Mouse (Mus musculus): ENCODE results near the gene Msln. TPM values are rescaled to one million over a fixed set of nuclear protein-coding genes. Genes with fewer than 3 reads are reported as not detected.

Msln gene
- total RNA-seq (2021): 1 to 10 TPM; 3.0 to 3.9 TPM

GRCm38 (mm10) chr17:25754241-25754640 is at the start of gene Msln:
Gene Msln, minus strand, starts transcription at chr17:25754378.
- DNase-seq: no peak
- intact Hi-C loops (cut with DNase I): no loop called here

- intact Hi-C loops (cut with DNase I): loop anchor here (5.0 kb wide), 1 partner anchor 71 kb away; no protein-coding TSS in a partner anchor
Observed at GRCm38 (mm10) chr17:25802825-25803517, 48.8 kb upstream of the Msln start.

GRCm38 (mm10) chr17:25801029-25801428 is 46.9 kb upstream of the Msln start:
- DNase-seq: peak; percentile 56
- intact Hi-C loops (cut with DNase I): loop anchor here (5.0 kb wide), 1 partner anchor 69 kb away; no protein-coding TSS in a partner anchor

More at GRCm38 (mm10) chr17:25802825-25803517, 48.8 kb upstream of the Msln start:
- DNase-seq: peak; percentile 83

GRCm38 (mm10) chr17:25796951-25797369 is 42.8 kb upstream of the Msln start, which contains the start of gene Metrn:
Gene Metrn, minus strand, starts transcription at chr17:25797136.
- intact Hi-C loops (cut with DNase I): loop anchor here (5.0 kb wide), 1 partner anchor 320 kb away; no protein-coding TSS in a partner anchor
- DNase-seq: peak; percentile 91

GRCm38 (mm10) chr17:25796211-25796771 is 42.1 kb upstream of the Msln start:
- intact Hi-C loops (cut with DNase I): loop anchor here (5.0 kb wide), 1 partner anchor 319 kb away; no protein-coding TSS in a partner anchor
- DNase-seq: peak; percentile 41

- intact Hi-C loops (cut with DNase I): loop anchor here (5.0 kb wide), 1 partner anchor 318 kb away; no protein-coding TSS in a partner anchor
- DNase-seq: peak; percentile 60
Observed at GRCm38 (mm10) chr17:25795609-25796092, 41.5 kb upstream of the Msln start, which contains the start of gene AC134908.4. Gene AC134908.4, minus strand, starts transcription at chr17:25795659.

- intact Hi-C loops (cut with DNase I): loop anchor here (5.0 kb wide), 1 partner anchor 318 kb away; no protein-coding TSS in a partner anchor
- DNase-seq: no peak
Observed at GRCm38 (mm10) chr17:25794998-25795397, 40.8 kb upstream of the Msln start.

- DNase-seq: peak; percentile 44
- intact Hi-C loops (cut with DNase I): no loop called here
Observed at GRCm38 (mm10) chr17:25794197-25794596, 40.0 kb upstream of the Msln start.

- DNase-seq: peak; percentile 79
- intact Hi-C loops (cut with DNase I): no loop called here
Observed at GRCm38 (mm10) chr17:25792615-25793014, 38.4 kb upstream of the Msln start, which contains the start of gene Fam173a. Gene Fam173a, minus strand, starts transcription at chr17:25792901.

GRCm38 (mm10) chr17:25791843-25792527 is 37.8 kb upstream of the Msln start:
- intact Hi-C loops (cut with DNase I): no loop called here
- peak; percentile 84 for DNase-seq

GRCm38 (mm10) chr17:25791320-25791842 is 37.2 kb upstream of the Msln start:
- no peak for DNase-seq

GRCm38 (mm10) chr17:25786781-25787504 is 32.8 kb upstream of the Msln start:
- no peak for DNase-seq
- intact Hi-C loops (cut with DNase I): no loop called here

More at GRCm38 (mm10) chr17:25791320-25791842, 37.2 kb upstream of the Msln start:
- intact Hi-C loops (cut with DNase I): no loop called here

GRCm38 (mm10) chr17:25786280-25786679 is 32.1 kb upstream of the Msln start, which contains the start of gene Ccdc78:
Gene Ccdc78, plus strand, starts transcription at chr17:25786580.
- no peak for DNase-seq
- intact Hi-C loops (cut with DNase I): no loop called here

- intact Hi-C loops (cut with DNase I): no loop called here
- peak; percentile 98 for DNase-seq
Observed at GRCm38 (mm10) chr17:25785281-25785745, 31.1 kb upstream of the Msln start, which contains the start of gene Haghl. Gene Haghl, minus strand, starts transcription at chr17:25785673.

GRCm38 (mm10) chr17:25783861-25784574 is 29.8 kb upstream of the Msln start:
- intact Hi-C loops (cut with DNase I): no loop called here
- DNase-seq: no peak

- intact Hi-C loops (cut with DNase I): no loop called here
- DNase-seq: no peak
Observed at GRCm38 (mm10) chr17:25783086-25783485, 28.9 kb upstream of the Msln start.

GRCm38 (mm10) chr17:25781339-25781738 is 27.2 kb upstream of the Msln start:
- intact Hi-C loops (cut with DNase I): no loop called here
- no peak for DNase-seq

- intact Hi-C loops (cut with DNase I): no loop called here
- no peak for DNase-seq
Observed at GRCm38 (mm10) chr17:25777948-25778347, 23.8 kb upstream of the Msln start.

Data from left cerebral cortex, postnatal 4 days (tissue).